Mouse (Mus musculus) embryonic fibroblast, embryonic 13.5 days (primary cell): Measurements from ENCODE around the gene 4930505A04Rik.

ENCODE experiments used
- CTCF ChIP-seq: IDR thresholded peaks from 2 replicates; pipeline ENCODE4 v1.5.1; 2011; ENCODE audit warnings: mild to moderate bottlenecking, control low read depth, low read length, moderate library complexity, borderline replicate concordance; ENCODE audit not compliant: insufficient read depth
- POLR2A ChIP-seq: IDR thresholded peaks from 2 replicates; pipeline ENCODE4 v1.6.1; 2011; ENCODE audit warnings: low read depth, mild to moderate bottlenecking, control low read depth, low read length, moderate library complexity

DNA sequence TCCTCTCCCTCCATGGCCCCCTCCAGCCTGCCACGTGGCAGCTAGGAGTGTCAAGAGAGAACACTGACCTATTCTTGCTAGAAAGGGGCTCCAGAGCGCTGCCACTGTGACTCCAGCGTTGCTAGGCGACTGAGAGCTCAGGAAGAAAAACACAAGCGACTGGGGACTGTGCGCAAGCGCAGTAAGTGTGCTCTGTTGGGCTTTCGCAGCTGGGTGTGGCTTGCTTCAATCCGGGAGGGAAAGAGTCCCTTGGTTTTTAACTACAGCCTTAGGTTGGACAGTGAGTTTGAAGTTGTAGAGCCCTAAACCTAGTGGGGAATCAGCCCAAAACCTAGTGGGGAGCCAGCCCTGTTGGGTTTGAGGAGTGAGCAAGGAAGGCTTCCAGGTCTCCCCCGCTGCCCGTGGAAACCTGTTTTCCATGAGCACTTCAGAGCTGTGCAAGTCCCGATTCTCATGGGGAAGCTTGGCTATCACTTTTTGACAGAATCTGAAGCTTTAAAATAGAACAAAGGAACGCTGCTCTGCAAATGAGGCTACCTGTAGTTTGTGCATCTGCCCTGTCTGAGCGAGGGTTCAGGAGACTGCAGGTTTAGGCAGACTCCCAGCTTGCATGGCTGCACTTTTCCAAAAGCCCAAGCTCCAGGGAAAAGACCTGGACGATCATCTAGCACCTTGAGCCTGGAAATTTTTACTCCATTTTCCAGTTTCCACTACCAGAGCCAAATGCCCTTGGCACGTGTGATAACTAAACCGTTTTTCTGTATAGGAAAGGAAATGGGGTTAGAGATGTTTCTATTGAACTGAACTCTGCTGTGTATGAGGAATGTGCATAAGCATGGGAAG, at the start of gene 4930505A04Rik:
- no peak for TF ChIP-seq CTCF
- TF ChIP-seq POLR2A, result peak; percentile 48; the same call in 1 of the 2 replicates
